Mouse (Mus musculus): ENCODE measurements around the gene Ccdc62. TPM values are rescaled to one million over a fixed set of nuclear protein-coding genes. Genes with fewer than 3 reads are reported as not detected.
A peak's percentile ranks its signal among the peaks of the same experiment; 100 is the strongest.

Gene Ccdc62
- total RNA-seq, 4 experiments from 2014 or later, result 2.0 to 6.9 (median 5.4) TPM

GRCm38 (mm10) chr5:123935931-123936330, 5.5 kb downstream of the Ccdc62 start:
- no peak for DNase-seq (ENCODE audit: low spot score in 2 of 2)

- DNase-seq (ENCODE audit: low spot score in 2 of 2), result no peak
Measured at GRCm38 (mm10) chr5:123938479-123938878, 8.0 kb downstream of the Ccdc62 start.

- DNase-seq (ENCODE audit: low spot score in 2 of 2), result no peak
Measured at GRCm38 (mm10) chr5:123946546-123946945, 16.1 kb downstream of the Ccdc62 start.

GRCm38 (mm10) chr5:123947041-123947761, 16.7 kb downstream of the Ccdc62 start:
- DNase-seq (ENCODE audit: low spot score in 2 of 2), result no peak

- DNase-seq (ENCODE audit: low spot score in 2 of 2), result no peak
Measured at GRCm38 (mm10) chr5:123952365-123953045, 22.0 kb downstream of the Ccdc62 start.

- DNase-seq (ENCODE audit: low spot score in 2 of 2), result no peak
Measured at GRCm38 (mm10) chr5:123957213-123957612, 26.7 kb downstream of the Ccdc62 start.

GRCm38 (mm10) chr5:123959018-123959417, 28.5 kb downstream of the Ccdc62 start:
- DNase-seq (ENCODE audit: low spot score in 2 of 2), result no peak

- DNase-seq (ENCODE audit: low spot score in 2 of 2), result no peak
Measured at GRCm38 (mm10) chr5:123960129-123960528, 29.6 kb downstream of the Ccdc62 start.

- no peak for DNase-seq (ENCODE audit: low spot score in 2 of 2)
Measured at GRCm38 (mm10) chr5:123961046-123961445, 30.6 kb downstream of the Ccdc62 start.

GRCm38 (mm10) chr5:123964208-123964607, 33.7 kb downstream of the Ccdc62 start:
- DNase-seq (ENCODE audit: low spot score in 2 of 2), result no peak

GRCm38 (mm10) chr5:123966759-123967158, 36.3 kb downstream of the Ccdc62 start:
- no peak for DNase-seq (ENCODE audit: low spot score in 2 of 2)

- DNase-seq (ENCODE audit: low spot score in 2 of 2), result no peak
Measured at GRCm38 (mm10) chr5:123968468-123968867, 38.0 kb downstream of the Ccdc62 start.

GRCm38 (mm10) chr5:123969216-123969615, 38.7 kb downstream of the Ccdc62 start:
- DNase-seq (ENCODE audit: low spot score in 2 of 2), result no peak

GRCm38 (mm10) chr5:123970576-123970975, 40.1 kb downstream of the Ccdc62 start:
- DNase-seq (ENCODE audit: low spot score in 2 of 2), result no peak

- DNase-seq (ENCODE audit: low spot score in 2 of 2), result no peak
Measured at GRCm38 (mm10) chr5:123972453-123972852, 42.0 kb downstream of the Ccdc62 start.

GRCm38 (mm10) chr5:123973299-123974178, 43.1 kb downstream of the Ccdc62 start, which contains the start of gene Hip1r:
Gene Hip1r (plus strand): TSS chr5:123973628.
- DNase-seq (ENCODE audit: low spot score in 2 of 2), result peak in 1 of 2 experiments; percentile 67

- DNase-seq (ENCODE audit: low spot score in 2 of 2), result no peak
Measured at GRCm38 (mm10) chr5:123974179-123974485, 43.7 kb downstream of the Ccdc62 start.

- DNase-seq (ENCODE audit: low spot score in 2 of 2), result no peak
Measured at GRCm38 (mm10) chr5:123974616-123975111, 44.2 kb downstream of the Ccdc62 start.

GRCm38 (mm10) chr5:123975668-123976180, 45.2 kb downstream of the Ccdc62 start:
- no peak for DNase-seq (ENCODE audit: low spot score in 2 of 2)

- no peak for DNase-seq (ENCODE audit: low spot score in 2 of 2)
Measured at GRCm38 (mm10) chr5:123977231-123977630, 46.8 kb downstream of the Ccdc62 start.

- DNase-seq (ENCODE audit: low spot score in 2 of 2), result no peak
Measured at GRCm38 (mm10) chr5:123978131-123978530, 47.7 kb downstream of the Ccdc62 start.

All from left cerebral cortex, adult 8-10 months (tissue).